ENCODE assay signal across 10 mouse cellular contexts in the genomic region with DNA sequence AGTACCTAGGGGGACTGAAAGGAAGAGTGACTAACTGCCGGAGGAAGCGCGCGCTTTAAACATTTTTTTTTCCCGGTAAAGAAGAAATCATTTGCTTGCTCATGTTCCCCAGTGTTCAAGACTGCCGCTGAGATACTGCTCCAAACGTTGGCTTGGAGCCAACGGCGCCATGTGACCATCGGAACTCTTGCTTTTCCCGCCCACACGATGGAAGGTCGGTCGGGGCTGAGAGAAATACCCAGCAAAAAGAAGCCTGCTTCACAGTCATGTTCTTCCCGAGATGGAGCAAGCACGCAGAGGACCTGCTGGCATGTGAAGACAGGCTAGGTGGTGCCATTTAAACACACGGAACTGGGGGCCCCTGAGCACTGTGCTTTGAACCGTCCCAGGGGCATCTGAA.
DNase-seq lines count a peak whose midpoint lies in the region; ATAC-seq and TF ChIP-seq lines count a peak whose summit lies in the region.
"Had no signal": no experiment of that assay in that cellular context is flagged by ENCODE, and none has a peak within 500 bp of the region (broad histone marks: within the 10 kb centered on the region; RNA-seq: fewer than 3 reads in every experiment).

No protein-coding gene starts in this region.

- TF ChIP-seq CTCF in lung, embryonic 14.5 days (IDR thresholded peaks at IDR 0.05; ENCODE audit: low read depth) = no peak
- no peak for TF ChIP-seq CTCF in liver, postnatal 0 days (IDR thresholded peaks at IDR 0.05; ENCODE audit: low read depth)

- H3K36me3 ChIP-seq in embryonic facial prominence, embryonic 13.5 days = no peaks in the 10 kb centered on the region
- no peaks in the 10 kb centered on the region for H3K36me3 ChIP-seq in embryonic facial prominence, embryonic 10.5 days (replicated peaks)
- no peaks in the 10 kb centered on the region for H3K36me3 ChIP-seq in lung, embryonic 14.5 days (ENCODE audit: insufficient read depth)
- no peaks in the 10 kb centered on the region for H3K36me3 ChIP-seq in liver, postnatal 0 days (replicated peaks; ENCODE audit: insufficient read depth, low read length)
- H3K36me3 ChIP-seq in forebrain, embryonic 16.5 days (ENCODE audit: control insufficient read depth, insufficient read depth) = no peaks in the 10 kb centered on the region

- 66% methylated on average over 18 of the region's 18 CpGs for WGBS in embryonic facial prominence, embryonic 13.5 days
- WGBS in embryonic facial prominence, embryonic 10.5 days = 84% methylated on average over 18 of the region's 18 CpGs
- 43% methylated on average over 18 of the region's 18 CpGs for WGBS in lung, embryonic 14.5 days
- 76% methylated on average over 18 of the region's 18 CpGs for WGBS in liver, postnatal 0 days (ENCODE audit: insufficient replicate concordance)
- WGBS in forebrain, embryonic 16.5 days = 69% methylated on average over 18 of the region's 18 CpGs

- no peak overlapping the region for H3K9ac ChIP-seq in embryonic facial prominence, embryonic 13.5 days
- H3K9ac ChIP-seq in lung, embryonic 14.5 days = 0 out of 2 replicates have a peak overlapping the region, but pooled peaks have one; percentile 2
- no peak overlapping the region for H3K9ac ChIP-seq in liver, postnatal 0 days (replicated peaks)
- H3K9ac ChIP-seq in forebrain, embryonic 16.5 days (replicated peaks; ENCODE audit: low read depth, low read length) = no peak overlapping the region

- no peak overlapping the region for H3K27ac ChIP-seq in embryonic facial prominence, embryonic 13.5 days
- H3K27ac ChIP-seq in embryonic facial prominence, embryonic 10.5 days (replicated peaks) = no peak overlapping the region
- no peak overlapping the region for H3K27ac ChIP-seq in lung, embryonic 14.5 days (ENCODE audit: low read depth)
- no peak overlapping the region for H3K27ac ChIP-seq in liver, postnatal 0 days (ENCODE audit: low read depth)
- no peak overlapping the region for H3K27ac ChIP-seq in forebrain, embryonic 16.5 days (ENCODE audit: low read length)

- no peak overlapping the region for H3K4me3 ChIP-seq in embryonic facial prominence, embryonic 13.5 days
- no peak overlapping the region for H3K4me3 ChIP-seq in embryonic facial prominence, embryonic 10.5 days
- H3K4me3 ChIP-seq in lung, embryonic 14.5 days (ENCODE audit: low read depth, low read length) = no peak overlapping the region
- H3K4me3 ChIP-seq in liver, postnatal 0 days (ENCODE audit: low read depth, low read length) = no peak overlapping the region
- no peak overlapping the region for H3K4me3 ChIP-seq in forebrain, embryonic 16.5 days (replicated peaks; ENCODE audit: low read length)

- H3K4me2 ChIP-seq in embryonic facial prominence, embryonic 13.5 days = 0 out of 2 replicates have a peak overlapping the region, but pooled peaks have one; percentile 2
- H3K4me2 ChIP-seq in lung, embryonic 14.5 days = peak overlapping the region; percentile 40
- H3K4me2 ChIP-seq in liver, postnatal 0 days (ENCODE audit: low read depth, low read length) = 0 out of 2 replicates have a peak overlapping the region, but pooled peaks have one; percentile 9
- H3K4me2 ChIP-seq in forebrain, embryonic 16.5 days (ENCODE audit: low read length) = no peak overlapping the region

- DNase-seq in embryonic facial prominence, embryonic 10.5 days (ENCODE audit: low spot score) = no peak
- DNase-seq in lung, embryonic 14.5 days = peak; percentile 80
- DNase-seq in lung, postnatal 36 days = no peak
- peak; percentile 68 for DNase-seq in brain, adult 2 months (ENCODE audit: low read depth, low spot score)
- DNase-seq in liver, postnatal 0 days = peak; percentile 40
- DNase-seq: cerebellum, adult 11 months; gastrocnemius, postnatal 36 days had no signal

- H3K4me1 ChIP-seq in embryonic facial prominence, embryonic 13.5 days = no peaks in the 10 kb centered on the region
- H3K4me1 ChIP-seq in embryonic facial prominence, embryonic 10.5 days = no peaks in the 10 kb centered on the region
- H3K4me1 ChIP-seq in lung, embryonic 14.5 days (ENCODE audit: insufficient read depth) = peaks cover 6% of the 10 kb centered on the region; the same call in 1 of the 2 replicates
- peaks cover 14% of the 10 kb centered on the region; the same call in 1 of the 2 replicates for H3K4me1 ChIP-seq in liver, postnatal 0 days (ENCODE audit: insufficient read depth)
- H3K4me1 ChIP-seq in forebrain, embryonic 16.5 days (replicated peaks; ENCODE audit: control insufficient read depth, insufficient read depth, low read length) = no peaks in the 10 kb centered on the region

- no peak for ATAC-seq in embryonic facial prominence, embryonic 13.5 days (ENCODE audit: insufficient number of reproducible peaks, insufficient read depth, low FRiP score, low TSS enrichment, low read depth)
- no peak for ATAC-seq in lung, embryonic 14.5 days (ENCODE audit: insufficient read depth)
- ATAC-seq in liver, postnatal 0 days = no peak
- ATAC-seq in megakaryocyte progenitor cell, adult 5-6 weeks (replicated peaks; ENCODE audit: poor library complexity) = no peak
- ATAC-seq in forebrain, embryonic 16.5 days = no peak

- H3K9me3 ChIP-seq in embryonic facial prominence, embryonic 13.5 days = no peaks in the 10 kb centered on the region
- H3K9me3 ChIP-seq in embryonic facial prominence, embryonic 10.5 days = no peaks in the 10 kb centered on the region
- H3K9me3 ChIP-seq in lung, embryonic 14.5 days (ENCODE audit: low read depth, low read length) = no peaks in the 10 kb centered on the region
- H3K9me3 ChIP-seq in liver, postnatal 0 days (ENCODE audit: low read length) = no peaks in the 10 kb centered on the region
- no peaks in the 10 kb centered on the region for H3K9me3 ChIP-seq in forebrain, embryonic 16.5 days (ENCODE audit: control insufficient read depth, low read length)

- H3K27me3 ChIP-seq in embryonic facial prominence, embryonic 13.5 days = no peaks in the 10 kb centered on the region
- no peaks in the 10 kb centered on the region for H3K27me3 ChIP-seq in embryonic facial prominence, embryonic 10.5 days (replicated peaks; ENCODE audit: low read depth, poor library complexity, severe bottlenecking)
- H3K27me3 ChIP-seq in lung, embryonic 14.5 days (ENCODE audit: insufficient read depth, low read length) = no peaks in the 10 kb centered on the region
- 0 out of 2 replicates have a peak, but pooled peaks cover 4% of the 10 kb centered on the region for H3K27me3 ChIP-seq in liver, postnatal 0 days (ENCODE audit: insufficient read depth, low read length)
- no peaks in the 10 kb centered on the region for H3K27me3 ChIP-seq in forebrain, embryonic 16.5 days (replicated peaks; ENCODE audit: control insufficient read depth, insufficient read depth, low read length)

- TF ChIP-seq EP300 in liver, postnatal 0 days (IDR thresholded peaks at IDR 0.05; ENCODE audit: low read depth) = no peak

Comparison
In these comparisons a context has a peak if more than half of its experiments do, and no peak if none do; other contexts are left out.
1. DNase-seq: peak in lung, embryonic 14.5 days (single experiment), brain, adult 2 months (single experiment) and liver, postnatal 0 days (single experiment); none in embryonic facial prominence, embryonic 10.5 days (single experiment) and lung, postnatal 36 days (single experiment).